Mouse (Mus musculus) liver, adult (tissue): Measurements from ENCODE around the gene Obp2b.

Experiments used
- GATA4 ChIP-seq: IDR thresholded peaks from 2 replicates; pipeline ENCODE4 v1.6.1; 2014; ENCODE audit warnings: mild to moderate bottlenecking, low read length; ENCODE audit not compliant: insufficient replicate concordance

Obp2b gene

GRCm38 (mm10) chr2:25774640-25775039 is 37.8 kb downstream of the Obp2b start:
- TF ChIP-seq GATA4: no peak

GRCm38 (mm10) chr2:25775991-25776390 is 39.2 kb downstream of the Obp2b start:
- TF ChIP-seq GATA4: no peak

- no peak for TF ChIP-seq GATA4
Measured at GRCm38 (mm10) chr2:25776717-25777116, 39.9 kb downstream of the Obp2b start, which contains the start of gene Lcn11. Gene Lcn11 (plus strand): TSS chr2:25777017.

- no peak for TF ChIP-seq GATA4
Measured at GRCm38 (mm10) chr2:25779076-25779475, 42.3 kb downstream of the Obp2b start.

GRCm38 (mm10) chr2:25780921-25781320 is 44.1 kb downstream of the Obp2b start:
- no peak for TF ChIP-seq GATA4

GRCm38 (mm10) chr2:25781957-25782356 is 45.1 kb downstream of the Obp2b start, which contains the start of gene Gm13539:
Gene Gm13539 (plus strand): TSS chr2:25782257.
- no peak for TF ChIP-seq GATA4

GRCm38 (mm10) chr2:25785573-25786322 is 48.9 kb downstream of the Obp2b start:
- no peak for TF ChIP-seq GATA4

- TF ChIP-seq GATA4: no peak
Measured at GRCm38 (mm10) chr2:25789092-25789491, 52.3 kb downstream of the Obp2b start.
